Comparison of ENCODE assay signal across 22 mouse cellular contexts in the genomic region with DNA sequence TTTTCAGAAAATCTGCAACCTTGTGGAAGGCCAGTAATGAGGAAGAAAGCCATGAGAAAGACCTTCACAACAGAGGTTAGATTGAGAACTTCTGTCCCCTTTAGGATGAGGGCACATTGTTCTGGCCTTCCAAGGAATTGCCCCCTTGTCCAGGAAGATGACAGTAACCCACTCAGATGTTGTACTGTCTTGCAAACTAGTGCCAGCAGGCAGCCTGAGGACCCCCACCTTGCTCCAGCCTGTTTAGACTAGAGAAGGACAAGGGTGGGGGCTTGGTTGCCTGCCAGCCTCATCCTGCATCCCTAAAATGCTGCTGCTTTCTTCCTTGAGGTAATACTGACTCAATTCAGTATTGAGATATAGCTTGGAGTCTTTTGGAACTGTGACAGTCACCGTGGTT. TPM values are rescaled to one million over a fixed set of nuclear protein-coding genes. Genes with fewer than 3 reads are reported as not detected.
DNase-seq lines count a peak whose midpoint lies in the region; TF ChIP-seq lines count a peak whose summit lies in the region.
"Had no signal": no experiment of that assay in that cellular context is flagged by ENCODE, and none has a peak within 500 bp of the region (broad histone marks: within the 10 kb centered on the region; RNA-seq: fewer than 3 reads in every experiment).

No protein-coding gene starts in this region.

- DNase-seq in 3T3-L1 (ENCODE audit: low read depth, low spot score) (peak; percentile 24), ES-E14 (ENCODE audit: low read depth, low spot score) (no peak)
- DNase-seq in cerebellum, adult 11 months, result no peak
- no peak for DNase-seq in embryo, embryonic 10.5 days (ENCODE audit: low spot score)
- DNase-seq in thymus, postnatal 25 days, result no peak
- DNase-seq: adrenal gland, adult 2 months; adrenal gland, postnatal 14 days; cerebellum, adult 11-12 months; cerebellum, adult 8-10 months; cerebellum, postnatal 36 days; gastrocnemius, postnatal 10 days; gastrocnemius, postnatal 36 days; heart, adult 2 months; heart, postnatal 14 days; heart, postnatal 4 days had no signal

- peaks cover 4% of the 10 kb centered on the region; the same call in 1 of the 2 replicates for H3K9me3 ChIP-seq in E14TG2a.4 (ENCODE audit: low read length)
- H3K9me3 ChIP-seq in ES-E14 (ENCODE audit: control insufficient read depth, insufficient read depth, low read depth, low read length), result no peaks in the 10 kb centered on the region
- H3K9me3 ChIP-seq: G1E; heart, embryonic 10.5 days; heart, embryonic 13.5 days had no signal

- H3K36me3 ChIP-seq in E14TG2a.4 (ENCODE audit: insufficient read depth, low read length) (no peaks in the 10 kb centered on the region), ES-E14 (ENCODE audit: control insufficient read depth, insufficient read depth, low read length, poor library complexity, severe bottlenecking) (no peaks in the 10 kb centered on the region)
- H3K36me3 ChIP-seq: G1E; heart, embryonic 10.5 days; heart, embryonic 13.5 days had no signal

- H3K9ac ChIP-seq in ES-E14 (ENCODE audit: insufficient read depth, low read depth, low read length, poor library complexity, severe bottlenecking), result no peak overlapping the region
- H3K9ac ChIP-seq: forebrain, postnatal 0 days; heart, embryonic 13.5 days; hindbrain, embryonic 14.5 days had no signal

- H3K4me3 ChIP-seq in E14TG2a.4 (replicated peaks; ENCODE audit: low read length), result peak overlapping the region; percentile 41
- no peak overlapping the region for H3K4me3 ChIP-seq in ES-E14 (ENCODE audit: insufficient read depth in 1 of 2, low read depth in 1 of 2, low read length in 2 of 2, poor library complexity in 1 of 2, severe bottlenecking in 1 of 2)
- H3K4me3 ChIP-seq: heart, adult 2 months; heart, embryonic 10.5 days; heart, embryonic 13.5 days had no signal

- no peak for TF ChIP-seq CTCF in E14TG2a.4 (conservative IDR thresholded peaks at IDR 0.05; ENCODE audit: low read length)

- H3K4me1 ChIP-seq in E14TG2a.4 (replicated peaks; ENCODE audit: low read depth, low read length) (peaks cover 39% of the 10 kb centered on the region), ES-E14 (ENCODE audit: control insufficient read depth in 2 of 2, insufficient read depth in 2 of 2, low read length in 2 of 2, poor library complexity in 1 of 2) (peaks cover 9 to 15% of the 10 kb centered on the region in 2 experiments)
- H3K4me1 ChIP-seq: heart, embryonic 10.5 days; heart, embryonic 13.5 days had no signal

- no peaks in the 10 kb centered on the region for H3K27me3 ChIP-seq in E14TG2a.4 (ENCODE audit: insufficient read depth, low read length)
- H3K27me3 ChIP-seq: heart, embryonic 13.5 days had no signal

- peak overlapping the region; percentile 87 for H3K27ac ChIP-seq in ES-E14 (ENCODE audit: insufficient read depth, low read depth, low read length, poor library complexity, severe bottlenecking)
- H3K27ac ChIP-seq: heart, adult 2 months; heart, embryonic 10.5 days; heart, embryonic 13.5 days; hindbrain, embryonic 14.5 days; hindbrain, postnatal 0 days had no signal

- in situ Hi-C loops in ES-E14 (cut with MboI; ENCODE audit: low sequenced_read_pairs in 2 of 2, unreplicated experiment in 2 of 2), result no loop called here

TF ChIP-seq in ES-E14, 5 proteins besides CTCF, POLR2A, EP300 and RAD21:
- no peak for TF ChIP-seq MAFK (IDR thresholded peaks at IDR 0.05; ENCODE audit: insufficient read depth, low read depth, low read length)
- no peak for TF ChIP-seq CHD2 (IDR thresholded peaks at IDR 0.05; ENCODE audit: low read depth, low read length)
- no peak for TF ChIP-seq ZNF384 (IDR thresholded peaks at IDR 0.05; ENCODE audit: low read depth, low read length)
- TF ChIP-seq ZC3H11A (IDR thresholded peaks at IDR 0.05; ENCODE audit: borderline replicate concordance, low read depth, low read length), result no peak
- TF ChIP-seq HCFC1 (IDR thresholded peaks at IDR 0.05; ENCODE audit: borderline replicate concordance, insufficient read depth, low read length), result no peak

RNA-seq across cellular contexts. Expression of a gene that starts 23.9 kb away (rescaled TPM):
- total RNA-seq in ES-E14 (2012; rRNA removed), result 88.6 and 105 TPM in 2 replicates
